Mouse (Mus musculus) heart, adult 2 months (tissue): ENCODE measurements around the gene Olfr522.

Experiments
- EP300 ChIP-seq: fragments of 200-500 bp; IDR thresholded peaks from 2 replicates; pipeline ENCODE4 v1.6.1; 2011; ENCODE audit warnings: low read depth, low read length, control low read depth; ENCODE audit not compliant: insufficient read depth
- POLR2A ChIP-seq: fragments of 200-500 bp; IDR thresholded peaks from 2 replicates; pipeline ENCODE4 v1.6.1; 2011; ENCODE audit warnings: mild to moderate bottlenecking, low read depth, low read length, control low read depth; ENCODE audit not compliant: insufficient read depth

- TF ChIP-seq EP300 (no peak), POLR2A (no peak)
These were observed 29.5 kb upstream of the Olfr522 start for GRCm38 (mm10) chr7:140194031-140194430.
